Mouse (Mus musculus): Measurements from ENCODE around the gene Krtap16-3. TPM values are rescaled to one million over a fixed set of nuclear protein-coding genes. Genes with fewer than 3 reads are reported as not detected.

Gene Krtap16-3
- not detected in 2 replicates for polyA plus RNA-seq (2014; fragmentation: Nextera tagmentation; extraction: Ambion mirVana)

GRCm38 (mm10) chr16:88962773-88963172 lies at the start of gene Krtap16-3:
Krtap16-3 (minus strand) TSS chr16:88962873.
- Histone ChIP-seq H3K4me3 (ENCODE audit: low read depth, low read length) (no peak within 1 kb of the TSS), H3K27ac (ENCODE audit: low read length) (no peak within 1 kb of the TSS), H3K27me3 (ENCODE audit: control insufficient read depth, insufficient read depth, low read length) (no peaks in the 10 kb centered on the region), H3K4me1 (ENCODE audit: control insufficient read depth, insufficient read depth, low read length) (no peaks in the 10 kb centered on the region), H3K9ac (replicated peaks; ENCODE audit: low read depth, low read length) (no peak within 1 kb of the TSS), H3K9me3 (ENCODE audit: control insufficient read depth, low read depth, low read length) (no peaks in the 10 kb centered on the region), H3K36me3 (ENCODE audit: control insufficient read depth, insufficient read depth, low read length) (no peaks in the 10 kb centered on the region), H3K4me2 (replicated peaks; ENCODE audit: low read depth, low read length) (no peak within 1 kb of the TSS)
- ATAC-seq (ENCODE audit: insufficient number of reproducible peaks, insufficient read depth, low FRiP score, low read depth) = no peak
- 89% methylated on average over 7 of the region's 7 CpGs for whole genome bisulfite sequencing

- Histone ChIP-seq H3K4me1 (ENCODE audit: control insufficient read depth, insufficient read depth, low read length) (no peaks in the 10 kb centered on the region), H3K4me3 (ENCODE audit: low read depth, low read length) (no peak within 1 kb of the TSS), H3K27ac (ENCODE audit: low read length) (no peak within 1 kb of the TSS), H3K9me3 (ENCODE audit: control insufficient read depth, low read depth, low read length) (no peaks in the 10 kb centered on the region), H3K36me3 (ENCODE audit: control insufficient read depth, insufficient read depth, low read length) (no peaks in the 10 kb centered on the region), H3K4me2 (replicated peaks; ENCODE audit: low read depth, low read length) (no peak within 1 kb of the TSS), H3K9ac (replicated peaks; ENCODE audit: low read depth, low read length) (no peak within 1 kb of the TSS), H3K27me3 (ENCODE audit: control insufficient read depth, insufficient read depth, low read length) (no peaks in the 10 kb centered on the region)
- WGBS = 81% methylated on average over 5 of the region's 5 CpGs
- no peak for ATAC-seq (ENCODE audit: insufficient number of reproducible peaks, insufficient read depth, low FRiP score, low read depth)
Measured at GRCm38 (mm10) chr16:89010659-89011058, 48.0 kb upstream of the Krtap16-3 start, which contains the start of gene Krtap22-2. Krtap22-2 (minus strand) TSS chr16:89010759.

DNA sequence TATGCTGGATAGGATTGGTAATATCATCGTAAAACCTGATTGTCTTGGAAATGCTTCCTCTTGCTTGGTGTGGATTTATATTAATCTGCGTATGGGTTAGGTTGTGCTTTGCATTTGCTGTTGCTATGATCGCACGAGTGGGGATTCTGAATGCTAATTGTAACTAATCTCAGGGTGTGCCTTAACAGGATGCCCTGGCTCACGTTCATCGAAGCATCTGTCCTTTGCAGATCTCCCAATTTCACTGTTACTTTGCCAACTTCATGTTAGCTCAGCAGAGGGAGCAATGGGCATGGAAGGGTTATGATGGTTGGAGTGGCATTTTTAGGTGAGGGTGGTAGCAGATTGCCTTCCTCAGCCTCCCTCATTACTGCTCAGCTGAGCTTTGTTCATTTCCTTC lies 21.6 kb downstream of the Krtap16-3 start:
- WGBS = 91% methylated on average over 6 of the region's 6 CpGs
- ATAC-seq (ENCODE audit: insufficient number of reproducible peaks, insufficient read depth, low FRiP score, low read depth) = no peak
- H3K9ac ChIP-seq (replicated peaks; ENCODE audit: low read depth, low read length) = no peak overlapping the region
- H3K4me3 ChIP-seq (ENCODE audit: low read depth, low read length) = no peak overlapping the region
- H3K36me3 ChIP-seq (ENCODE audit: control insufficient read depth, insufficient read depth, low read length) = no peaks in the 10 kb centered on the region
- H3K9me3 ChIP-seq (ENCODE audit: control insufficient read depth, low read depth, low read length) = no peaks in the 10 kb centered on the region
- no peaks in the 10 kb centered on the region for H3K4me1 ChIP-seq (ENCODE audit: control insufficient read depth, insufficient read depth, low read length)
- no peak overlapping the region for H3K4me2 ChIP-seq (replicated peaks; ENCODE audit: low read depth, low read length)
- no peaks in the 10 kb centered on the region for H3K27me3 ChIP-seq (ENCODE audit: control insufficient read depth, insufficient read depth, low read length)
- no peak overlapping the region for H3K27ac ChIP-seq (ENCODE audit: low read length)

- Histone ChIP-seq H3K4me1 (ENCODE audit: control insufficient read depth, insufficient read depth, low read length) (no peaks in the 10 kb centered on the region), H3K27me3 (ENCODE audit: control insufficient read depth, insufficient read depth, low read length) (no peaks in the 10 kb centered on the region), H3K9ac (replicated peaks; ENCODE audit: low read depth, low read length) (no peak overlapping the region), H3K4me2 (replicated peaks; ENCODE audit: low read depth, low read length) (no peak overlapping the region), H3K4me3 (ENCODE audit: low read depth, low read length) (no peak overlapping the region), H3K27ac (ENCODE audit: low read length) (no peak overlapping the region), H3K9me3 (ENCODE audit: control insufficient read depth, low read depth, low read length) (no peaks in the 10 kb centered on the region), H3K36me3 (ENCODE audit: control insufficient read depth, insufficient read depth, low read length) (no peaks in the 10 kb centered on the region)
- 74% methylated on average over 7 of the region's 7 CpGs for WGBS
- ATAC-seq (ENCODE audit: insufficient number of reproducible peaks, insufficient read depth, low FRiP score, low read depth) = no peak
Measured at GRCm38 (mm10) chr16:88938252-88938651, 24.4 kb downstream of the Krtap16-3 start.

DNA sequence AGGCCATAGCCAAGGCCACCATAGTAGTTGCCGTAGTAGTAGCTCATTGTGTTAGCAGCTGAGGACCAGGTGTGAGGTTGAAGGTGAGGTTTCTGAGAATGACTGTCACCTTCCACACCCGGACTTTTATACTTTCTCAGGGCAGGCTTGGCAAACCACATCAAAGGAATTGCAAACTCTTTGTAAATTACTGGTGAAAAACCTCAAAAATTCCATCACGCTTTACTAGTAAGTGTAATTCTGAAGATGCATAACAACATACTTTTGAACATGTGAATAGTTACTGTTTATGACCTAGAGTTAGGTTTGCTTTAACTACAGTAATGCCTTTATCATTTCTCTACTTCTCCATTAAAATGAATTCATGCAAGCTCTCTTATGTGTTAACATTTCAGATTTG lies 30.5 kb downstream of the Krtap16-3 start, which contains the start of gene Krtap19-9b:
Krtap19-9b (minus strand) TSS at position 101 of the 400 bp plus-strand sequence.
- ATAC-seq (ENCODE audit: insufficient number of reproducible peaks, insufficient read depth, low FRiP score, low read depth) = no peak
- Histone ChIP-seq H3K4me3 (ENCODE audit: low read depth, low read length) (no peak within 1 kb of the TSS), H3K36me3 (ENCODE audit: control insufficient read depth, insufficient read depth, low read length) (no peaks in the 10 kb centered on the region), H3K4me2 (replicated peaks; ENCODE audit: low read depth, low read length) (no peak within 1 kb of the TSS), H3K4me1 (ENCODE audit: control insufficient read depth, insufficient read depth, low read length) (no peaks in the 10 kb centered on the region), H3K9ac (replicated peaks; ENCODE audit: low read depth, low read length) (no peak within 1 kb of the TSS), H3K27me3 (ENCODE audit: control insufficient read depth, insufficient read depth, low read length) (no peaks in the 10 kb centered on the region), H3K9me3 (ENCODE audit: control insufficient read depth, low read depth, low read length) (no peaks in the 10 kb centered on the region), H3K27ac (ENCODE audit: low read length) (no peak within 1 kb of the TSS)
- WGBS = 81% methylated on average over 3 of the region's 3 CpGs

Other genes starting within 250 kb of the Krtap16-3 start
- not detected in 2 replicates for gene Krtap13-1, start 234.0 kb downstream of the Krtap16-3 start, polyA plus RNA-seq (2014; fragmentation: Nextera tagmentation; extraction: Ambion mirVana)
- gene Krtap13, start 211.2 kb downstream of the Krtap16-3 start, polyA plus RNA-seq (2014; fragmentation: Nextera tagmentation; extraction: Ambion mirVana) = not detected in 2 replicates
- not detected in 2 replicates for gene 2310034C09Rik, start 204.0 kb downstream of the Krtap16-3 start, polyA plus RNA-seq (2014; fragmentation: Nextera tagmentation; extraction: Ambion mirVana)
- not detected in 2 replicates for gene 2310057N15Rik, start 188.7 kb downstream of the Krtap16-3 start, polyA plus RNA-seq (2014; fragmentation: Nextera tagmentation; extraction: Ambion mirVana)
- gene Gm5965, start 185.0 kb downstream of the Krtap16-3 start, polyA plus RNA-seq (2014; fragmentation: Nextera tagmentation; extraction: Ambion mirVana) = not detected in 2 replicates
- gene Gm20741, start 150.7 kb downstream of the Krtap16-3 start, polyA plus RNA-seq (2014; fragmentation: Nextera tagmentation; extraction: Ambion mirVana) = not detected in 2 replicates
- gene Krtap15, start 142.7 kb downstream of the Krtap16-3 start, polyA plus RNA-seq (2014; fragmentation: Nextera tagmentation; extraction: Ambion mirVana) = not detected in 2 replicates
- gene Krtap14, start 136.7 kb downstream of the Krtap16-3 start, polyA plus RNA-seq (2014; fragmentation: Nextera tagmentation; extraction: Ambion mirVana) = not detected in 2 replicates
- not detected in 2 replicates for gene Krtap19-1, start 93.5 kb downstream of the Krtap16-3 start, polyA plus RNA-seq (2014; fragmentation: Nextera tagmentation; extraction: Ambion mirVana)
- not detected in 2 replicates for gene Krtap19-2, start 88.6 kb downstream of the Krtap16-3 start, polyA plus RNA-seq (2014; fragmentation: Nextera tagmentation; extraction: Ambion mirVana)
- gene Krtap19-3, start 84.8 kb downstream of the Krtap16-3 start, polyA plus RNA-seq (2014; fragmentation: Nextera tagmentation; extraction: Ambion mirVana) = not detected in 2 replicates
- not detected in 2 replicates for gene Krtap19-4, start 77.8 kb downstream of the Krtap16-3 start, polyA plus RNA-seq (2014; fragmentation: Nextera tagmentation; extraction: Ambion mirVana)
- not detected in 2 replicates for gene Krtap19-5, start 66.4 kb downstream of the Krtap16-3 start, polyA plus RNA-seq (2014; fragmentation: Nextera tagmentation; extraction: Ambion mirVana)
- not detected in 2 replicates for gene Krtap19-9b, start 30.6 kb downstream of the Krtap16-3 start, polyA plus RNA-seq (2014; fragmentation: Nextera tagmentation; extraction: Ambion mirVana)
- not detected in 2 replicates for gene Krtap22-2, start 47.9 kb upstream of the Krtap16-3 start, polyA plus RNA-seq (2014; fragmentation: Nextera tagmentation; extraction: Ambion mirVana)
- not detected in 2 replicates for gene Gm10229, start 52.4 kb upstream of the Krtap16-3 start, polyA plus RNA-seq (2014; fragmentation: Nextera tagmentation; extraction: Ambion mirVana)
- gene Krtap6-1, start 68.8 kb upstream of the Krtap16-3 start, polyA plus RNA-seq (2014; fragmentation: Nextera tagmentation; extraction: Ambion mirVana) = not detected in 2 replicates
- gene Gm10228, start 78.6 kb upstream of the Krtap16-3 start, polyA plus RNA-seq (2014; fragmentation: Nextera tagmentation; extraction: Ambion mirVana) = not detected in 2 replicates
- gene Krtap6-5, start 85.0 kb upstream of the Krtap16-3 start, polyA plus RNA-seq (2014; fragmentation: Nextera tagmentation; extraction: Ambion mirVana) = not detected in 2 replicates
- not detected in 2 replicates for gene 1110025L11Rik, start 101.1 kb upstream of the Krtap16-3 start, polyA plus RNA-seq (2014; fragmentation: Nextera tagmentation; extraction: Ambion mirVana)
- gene Krtap6-3, start 121.1 kb upstream of the Krtap16-3 start, polyA plus RNA-seq (2014; fragmentation: Nextera tagmentation; extraction: Ambion mirVana) = not detected in 2 replicates
- not detected in 2 replicates for gene Gm6358, start 178.0 kb upstream of the Krtap16-3 start, polyA plus RNA-seq (2014; fragmentation: Nextera tagmentation; extraction: Ambion mirVana)
- not detected in 2 replicates for gene Gm10061, start 188.2 kb upstream of the Krtap16-3 start, polyA plus RNA-seq (2014; fragmentation: Nextera tagmentation; extraction: Ambion mirVana)
- not detected in 2 replicates for gene Gm9789, start 195.1 kb upstream of the Krtap16-3 start, polyA plus RNA-seq (2014; fragmentation: Nextera tagmentation; extraction: Ambion mirVana)
- not detected in 2 replicates for gene Gm7735, start 206.6 kb upstream of the Krtap16-3 start, polyA plus RNA-seq (2014; fragmentation: Nextera tagmentation; extraction: Ambion mirVana)
- not detected in 2 replicates for gene 1110057P08Rik, start 211.9 kb upstream of the Krtap16-3 start, polyA plus RNA-seq (2014; fragmentation: Nextera tagmentation; extraction: Ambion mirVana)
- not detected in 2 replicates for gene Krtap20-2, start 243.0 kb upstream of the Krtap16-3 start, polyA plus RNA-seq (2014; fragmentation: Nextera tagmentation; extraction: Ambion mirVana)